Mouse (Mus musculus) G1E (cell line): ENCODE results near the gene Mybpc3.

Experiments
- CTCF ChIP-seq: IDR thresholded peaks from 2 replicates; pipeline ENCODE4 v1.5.1; 2012; ENCODE audit warnings: low read depth, low read length, inconsistent platforms, mixed read lengths
- GATA1 ChIP-seq: IDR thresholded peaks from 2 replicates; pipeline ENCODE4 v1.6.1; 2012; ENCODE audit warnings: borderline replicate concordance, low read length, inconsistent platforms, mixed read lengths
- GATA2 ChIP-seq: IDR thresholded peaks from 2 replicates; pipeline ENCODE4 v1.6.1; 2012; ENCODE audit warnings: low read depth, low read length, inconsistent platforms, borderline replicate concordance
- POLR2AphosphoS5 ChIP-seq: IDR thresholded peaks from 2 replicates; pipeline ENCODE4 v1.6.1; 2012; ENCODE audit warnings: low read depth, low read length, inconsistent platforms; ENCODE audit not compliant: insufficient replicate concordance
- TAL1 ChIP-seq: conservative IDR thresholded peaks from 2 replicates; pipeline ENCODE4 v1.6.1; 2012; ENCODE audit warnings: low read depth, low read length, inconsistent platforms, mixed read lengths

GRCm38 (mm10) chr2:91151331-91151730 lies 33.4 kb downstream of the Mybpc3 start:
- TF ChIP-seq TAL1 (no peak), CTCF (no peak), GATA1 (no peak), POLR2AphosphoS5 (no peak), GATA2 (no peak)
